Mouse (Mus musculus): ENCODE data around the gene Adamts7.

Gene Adamts7

GRCm38 (mm10) chr9:90235258-90235882, 72.5 kb downstream of the Adamts7 start:
- DNase-seq (ENCODE audit: low spot score) = no peak

- DNase-seq (ENCODE audit: low spot score) = no peak
These were observed 73.9 kb downstream of the Adamts7 start for GRCm38 (mm10) chr9:90236817-90237216.

- no peak for DNase-seq (ENCODE audit: low spot score)
These were observed 74.6 kb downstream of the Adamts7 start for GRCm38 (mm10) chr9:90237232-90238062.

GRCm38 (mm10) chr9:90240560-90240959, 77.7 kb downstream of the Adamts7 start:
- DNase-seq (ENCODE audit: low spot score) = no peak

- DNase-seq (ENCODE audit: low spot score) = no peak
These were observed 78.2 kb downstream of the Adamts7 start for GRCm38 (mm10) chr9:90241041-90241440.

- no peak for DNase-seq (ENCODE audit: low spot score)
These were observed 78.7 kb downstream of the Adamts7 start for GRCm38 (mm10) chr9:90241618-90242017.

GRCm38 (mm10) chr9:90242291-90242690, 79.4 kb downstream of the Adamts7 start:
- peak; percentile 82 for DNase-seq (ENCODE audit: low spot score)

GRCm38 (mm10) chr9:90242855-90243254, 80.0 kb downstream of the Adamts7 start:
- peak; percentile 50 for DNase-seq (ENCODE audit: low spot score)

- no peak for DNase-seq (ENCODE audit: low spot score)
These were observed 81.7 kb downstream of the Adamts7 start for GRCm38 (mm10) chr9:90244301-90245151.

GRCm38 (mm10) chr9:90245206-90245605, 82.3 kb downstream of the Adamts7 start:
- DNase-seq (ENCODE audit: low spot score) = no peak

GRCm38 (mm10) chr9:90245781-90246180, 82.9 kb downstream of the Adamts7 start:
- no peak for DNase-seq (ENCODE audit: low spot score)

- no peak for DNase-seq (ENCODE audit: low spot score)
These were observed 84.4 kb downstream of the Adamts7 start for GRCm38 (mm10) chr9:90247316-90247715.

GRCm38 (mm10) chr9:90248326-90248725, 85.5 kb downstream of the Adamts7 start:
- DNase-seq (ENCODE audit: low spot score) = no peak

GRCm38 (mm10) chr9:90249036-90249435, 86.2 kb downstream of the Adamts7 start:
- no peak for DNase-seq (ENCODE audit: low spot score)

GRCm38 (mm10) chr9:90250141-90250775, 87.4 kb downstream of the Adamts7 start:
- no peak for DNase-seq (ENCODE audit: low spot score)

GRCm38 (mm10) chr9:90250964-90251750, 88.3 kb downstream of the Adamts7 start:
- DNase-seq (ENCODE audit: low spot score) = no peak

GRCm38 (mm10) chr9:90253181-90253580, 90.3 kb downstream of the Adamts7 start:
- DNase-seq (ENCODE audit: low spot score) = peak; percentile 72

- no peak for DNase-seq (ENCODE audit: low spot score)
These were observed 93.1 kb downstream of the Adamts7 start for GRCm38 (mm10) chr9:90255844-90256405.

- DNase-seq (ENCODE audit: low spot score) = no peak
These were observed 94.4 kb downstream of the Adamts7 start for GRCm38 (mm10) chr9:90257220-90257619.

Measured in adipocyte (in vitro differentiated cells).